Mouse (Mus musculus) MEL (cell line): ENCODE data around the gene Pik3c2b.

ENCODE experiments used
- CTCF ChIP-seq, 3 experiments: IDR thresholded peaks in 2 of 3; conservative IDR thresholded peaks in 1 of 3; 2 replicates each; pipeline ENCODE4 v1.5.1; 2011 to 2012; ENCODE audit warnings: low read length in 3 of 3, low read depth in 2 of 3, mild to moderate bottlenecking in 2 of 3, improper control_type of control experiment in 1 of 3, inconsistent platforms in 1 of 3, mixed read lengths in 1 of 3, moderate library complexity in 1 of 3; ENCODE audit not compliant: control insufficient read depth in 1 of 3, insufficient read depth in 1 of 3, poor library complexity in 1 of 3, severe bottlenecking in 1 of 3
- MAFK ChIP-seq: IDR thresholded peaks from 2 replicates; pipeline ENCODE4 v1.6.1; 2011; ENCODE audit warnings: low read depth, mild to moderate bottlenecking, low read length, improper control_type of control experiment, borderline replicate concordance
- POLR2A ChIP-seq, 2 experiments: IDR thresholded peaks; 2 replicates each; pipeline ENCODE4 v1.6.1; 2011 to 2012; ENCODE audit warnings: low read length in 2 of 2, mild to moderate bottlenecking in 2 of 2, control low read depth in 1 of 2, improper control_type of control experiment in 1 of 2, low read depth in 1 of 2, moderate library complexity in 1 of 2; ENCODE audit not compliant: control insufficient read depth in 1 of 2, insufficient read depth in 1 of 2, poor library complexity in 1 of 2

GRCm38 (mm10) chr1:133138401-133138800 is 92.9 kb downstream of the Pik3c2b start:
- TF ChIP-seq POLR2A (IDR thresholded peaks at IDR 0.05; ENCODE audit: control insufficient read depth in 1 of 2, insufficient read depth in 1 of 2, low read depth in 1 of 2, low read length in 2 of 2, poor library complexity in 1 of 2) (no peak), MAFK (no peak), CTCF (IDR thresholded peaks at IDR 0.05 in 2 of 3, conservative IDR thresholded peaks at IDR 0.05 in 1 of 3; ENCODE audit: control insufficient read depth in 1 of 3, insufficient read depth in 1 of 3, low read depth in 2 of 3, low read length in 3 of 3, poor library complexity in 1 of 3, severe bottlenecking in 1 of 3) (no peak)
